Mouse (Mus musculus) ES-Bruce4 (cell line): ENCODE results near the gene C1qa.

Experiments
- CTCF ChIP-seq: IDR thresholded peaks from one replicate; pipeline ENCODE4 v1.8.1; 2011; ENCODE audit warnings: low read depth, low read length
- EP300 ChIP-seq: IDR thresholded peaks from 2 replicates; pipeline ENCODE4 v1.6.1; 2011; ENCODE audit warnings: low read depth, low read length; ENCODE audit not compliant: insufficient read depth
- POLR2A ChIP-seq: IDR thresholded peaks from one replicate; pipeline ENCODE4 v1.8.1; 2011; ENCODE audit warnings: low read length; ENCODE audit not compliant: insufficient read depth

- no peak for TF ChIP-seq CTCF
- TF ChIP-seq POLR2A, result no peak
- no peak for TF ChIP-seq EP300
Observed at GRCm38 (mm10) chr4:136895861-136896260, 2.7 kb downstream of the C1qa start.
